Mouse (Mus musculus) bone marrow, adult 2 months (tissue): Measurements from ENCODE around the gene Mtfr2. TPM values are rescaled to one million over a fixed set of nuclear protein-coding genes. Genes with fewer than 3 reads are reported as not detected.
A peak's percentile ranks its signal among the peaks of the same experiment; 100 is the strongest.

Experiments used
- H3K27ac ChIP-seq: fragments of 200-500 bp; 2 replicates; pipeline ENCODE4 v1.5.1; 2012; ENCODE audit warnings: low read depth, mild to moderate bottlenecking, control low read depth, inconsistent platforms, low read length; ENCODE audit not compliant: control insufficient read depth, poor library complexity, insufficient read depth
- H3K4me1 ChIP-seq: fragments of 200-500 bp; 2 replicates; pipeline ENCODE4 v1.6.1; 2011; ENCODE audit warnings: low read length; ENCODE audit not compliant: control insufficient read depth, insufficient read depth
- H3K4me3 ChIP-seq: fragments of 200-500 bp; replicated peaks from 2 replicates; pipeline ENCODE3; 2011; ENCODE audit warnings: mild to moderate bottlenecking, low read depth, low read length, control low read depth; ENCODE audit not compliant: control insufficient read depth
- CTCF ChIP-seq: fragments of 200-500 bp; IDR thresholded peaks from 2 replicates; pipeline ENCODE4 v1.5.1; 2011; ENCODE audit warnings: low read length, control low read depth; ENCODE audit not compliant: control insufficient read depth, insufficient read depth
- POLR2A ChIP-seq: fragments of 200-500 bp; IDR thresholded peaks from 2 replicates; pipeline ENCODE4 v1.6.1; 2011; ENCODE audit warnings: low read depth, mild to moderate bottlenecking, control low read depth, low read length, borderline replicate concordance; ENCODE audit not compliant: control insufficient read depth
- WGBS: fragments of 180-500 bp; shearing (Covaris S2); methylation state at CpG from one replicate; pipeline ENCODE4 v1.1.7; 2018; 5-methylcytosine and 5-hydroxymethylcytosine counted together
- polyA plus RNA-seq: library from polyadenylated mRNA; stranded (reverse); fragments of >200 nt; gene quantifications from 2 replicates; pipeline ENCODE4 v1.2.4, GENCODE M21; 2011; ENCODE audit warnings: low replicate concordance; ENCODE audit not compliant: missing spikeins, insufficient read depth, insufficient read length

Gene Mtfr2
- 17.4 TPM in 2 replicates for polyA plus RNA-seq

DNA sequence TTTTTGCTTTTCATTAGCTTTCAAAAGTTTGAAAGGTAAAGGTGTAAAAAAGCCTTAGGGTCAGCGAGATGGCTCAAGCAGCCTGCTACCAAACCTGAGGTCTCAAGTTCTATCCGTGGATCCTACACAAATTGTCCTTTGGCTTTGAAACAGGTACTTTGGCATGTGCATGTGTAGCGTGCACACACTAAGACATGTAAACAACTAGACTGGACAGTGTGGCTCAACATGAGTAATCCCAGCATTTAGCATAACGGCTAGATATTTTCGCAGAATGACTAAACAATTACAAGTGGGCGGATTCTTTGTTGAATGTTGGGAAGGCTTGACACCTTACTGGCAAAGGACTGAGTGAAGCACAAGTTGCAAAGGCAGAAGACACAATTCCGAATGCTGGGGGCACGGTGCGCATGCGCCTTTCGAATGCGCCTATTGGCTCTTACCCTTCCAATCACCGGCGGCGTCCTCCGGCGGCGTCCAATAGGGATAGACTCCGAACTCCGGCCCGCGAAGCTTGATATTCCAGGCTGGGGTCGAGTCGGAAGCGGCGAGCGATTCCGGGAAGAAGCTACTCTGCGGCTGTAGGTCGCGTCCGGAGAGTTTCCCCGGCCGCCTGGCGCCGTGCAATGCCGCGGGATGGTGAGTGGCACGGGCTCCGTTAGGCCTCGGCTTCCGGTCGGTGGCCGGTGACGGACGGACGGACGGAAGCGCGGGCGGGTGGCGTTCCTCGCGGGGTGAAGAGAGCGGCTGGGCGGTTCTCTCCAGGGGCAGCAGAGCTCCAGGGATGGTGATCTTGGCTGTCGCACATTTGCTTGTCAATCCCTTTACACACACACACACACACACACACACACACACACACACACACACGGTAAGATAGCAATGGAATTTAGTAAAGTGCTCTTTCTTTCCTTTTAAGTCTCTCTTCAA, at the start of gene Mtfr2:
TSS of gene Mtfr2 (plus strand) at position 486 of the 930 bp plus-strand sequence.
- under 1% methylated on average over 58 of the region's 58 CpGs for WGBS
- peak within 1 kb of the TSS; percentile 90 for H3K27ac ChIP-seq
- peak within 1 kb of the TSS; percentile 85 for H3K4me3 ChIP-seq
- no peaks in the 10 kb centered on the region; the same call in 1 of the 2 replicates for H3K4me1 ChIP-seq
- TF ChIP-seq POLR2A (peak; percentile 78), CTCF (no peak)

DNA sequence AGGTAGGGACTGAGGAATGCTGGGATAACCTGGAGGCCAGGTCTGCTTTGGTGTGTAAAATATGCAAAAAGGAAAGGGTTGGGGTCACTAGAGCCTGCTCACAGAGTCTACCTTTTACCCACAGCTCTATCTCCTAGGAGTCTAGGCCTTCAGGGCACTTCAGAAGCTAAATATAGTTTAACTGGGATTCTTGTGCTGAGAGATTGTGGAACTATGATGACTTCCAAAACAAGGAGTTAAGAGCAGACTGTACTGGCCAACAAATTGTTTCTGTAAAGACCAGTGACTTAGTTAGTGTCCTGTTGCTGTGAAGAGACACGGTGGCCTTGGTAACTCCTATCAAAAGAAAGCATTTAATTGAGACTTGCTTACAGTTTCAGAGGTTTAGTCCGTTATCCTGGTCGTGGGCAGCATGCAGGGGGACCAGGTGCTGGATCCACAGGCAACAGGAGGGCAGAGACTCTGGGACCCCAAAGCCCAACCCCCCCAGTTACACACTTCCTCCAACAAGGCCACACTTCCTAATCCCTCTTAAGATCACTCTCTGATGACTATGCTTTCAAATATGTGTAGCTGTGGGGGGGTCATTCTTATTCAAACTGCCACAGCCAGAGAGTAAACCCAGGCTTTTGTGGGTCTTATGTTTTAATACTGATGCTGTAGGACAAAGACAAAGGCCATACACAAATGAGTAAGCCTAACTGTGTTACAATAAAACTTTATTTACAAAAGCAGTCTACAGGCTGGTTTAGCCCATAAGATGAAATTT, 49.2 kb upstream of the Mtfr2 start:
- no peak overlapping the region for H3K4me3 ChIP-seq
- WGBS = 54% methylated on average over 3 of the region's 3 CpGs
- TF ChIP-seq POLR2A = no peak
- TF ChIP-seq CTCF = no peak
- no peak overlapping the region for H3K27ac ChIP-seq
- no peaks in the 10 kb centered on the region for H3K4me1 ChIP-seq

DNA sequence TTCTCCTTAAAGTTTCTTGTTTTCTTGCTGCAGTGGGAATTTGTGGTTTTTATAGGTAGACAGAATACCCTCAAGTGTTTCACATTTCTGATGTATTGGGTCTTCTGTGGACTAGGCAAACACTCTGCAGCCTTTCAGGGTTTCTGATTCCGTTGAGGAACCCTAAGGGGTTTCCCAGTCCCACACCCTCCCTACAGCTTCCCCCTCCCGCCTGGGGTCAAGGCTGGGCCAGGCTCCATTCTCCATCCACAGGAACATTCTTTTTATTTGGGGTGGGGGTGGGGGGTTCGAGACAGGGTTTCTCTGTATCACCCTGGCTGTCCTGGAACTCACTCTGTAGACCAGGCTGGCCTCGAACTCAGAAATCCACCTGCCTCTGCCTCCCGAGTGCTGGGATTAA, 48.5 kb upstream of the Mtfr2 start:
- Histone ChIP-seq H3K4me1 (no peaks in the 10 kb centered on the region), H3K4me3 (no peak overlapping the region), H3K27ac (no peak overlapping the region)
- 83% methylated on average over 5 of the region's 5 CpGs for WGBS
- TF ChIP-seq CTCF (no peak), POLR2A (no peak)

DNA sequence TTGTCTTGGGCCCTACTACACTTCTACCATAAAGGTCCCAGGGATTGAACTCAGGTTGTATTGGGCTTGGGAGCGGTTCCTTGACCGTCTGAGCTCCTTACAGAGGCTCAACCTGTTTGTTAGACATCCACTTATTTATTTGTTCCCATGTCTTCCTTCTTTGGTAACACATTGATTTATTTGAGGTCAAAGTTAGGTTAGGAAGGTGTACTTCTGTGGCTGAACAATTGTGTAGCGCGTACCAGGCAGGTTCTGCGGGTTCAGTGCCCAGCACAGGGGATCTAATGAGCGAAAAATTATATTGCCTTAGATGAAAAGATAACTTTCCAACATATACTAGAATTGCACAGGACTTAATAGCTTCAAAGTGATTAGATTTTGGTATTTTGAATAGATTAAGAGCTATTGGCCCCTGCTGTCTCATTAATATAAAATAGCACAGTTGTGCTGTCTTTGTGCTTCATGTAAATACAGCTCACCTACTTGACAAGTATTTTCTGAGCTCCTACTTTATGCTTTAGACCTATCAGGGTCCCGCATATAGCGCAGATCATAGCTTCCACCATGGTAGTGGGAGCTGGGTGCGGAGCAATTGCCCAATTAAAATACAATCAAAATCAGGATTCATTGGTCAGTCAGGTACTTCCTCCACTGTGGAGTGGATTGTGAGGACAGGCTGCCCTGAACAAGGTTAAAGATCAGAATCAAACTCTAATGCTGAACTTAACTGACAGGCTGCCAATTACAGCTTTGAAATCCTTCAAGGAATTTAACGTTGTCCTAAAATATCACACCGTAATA, 36.4 kb upstream of the Mtfr2 start:
- peak overlapping the region; percentile 99; the same call in 1 of the 2 replicates for H3K27ac ChIP-seq
- 47% methylated on average over 11 of the region's 11 CpGs for WGBS
- no peak for TF ChIP-seq CTCF
- no peak for TF ChIP-seq POLR2A
- H3K4me3 ChIP-seq = peak overlapping the region; percentile 80
- H3K4me1 ChIP-seq = no peaks in the 10 kb centered on the region; the same call in 1 of the 2 replicates

DNA sequence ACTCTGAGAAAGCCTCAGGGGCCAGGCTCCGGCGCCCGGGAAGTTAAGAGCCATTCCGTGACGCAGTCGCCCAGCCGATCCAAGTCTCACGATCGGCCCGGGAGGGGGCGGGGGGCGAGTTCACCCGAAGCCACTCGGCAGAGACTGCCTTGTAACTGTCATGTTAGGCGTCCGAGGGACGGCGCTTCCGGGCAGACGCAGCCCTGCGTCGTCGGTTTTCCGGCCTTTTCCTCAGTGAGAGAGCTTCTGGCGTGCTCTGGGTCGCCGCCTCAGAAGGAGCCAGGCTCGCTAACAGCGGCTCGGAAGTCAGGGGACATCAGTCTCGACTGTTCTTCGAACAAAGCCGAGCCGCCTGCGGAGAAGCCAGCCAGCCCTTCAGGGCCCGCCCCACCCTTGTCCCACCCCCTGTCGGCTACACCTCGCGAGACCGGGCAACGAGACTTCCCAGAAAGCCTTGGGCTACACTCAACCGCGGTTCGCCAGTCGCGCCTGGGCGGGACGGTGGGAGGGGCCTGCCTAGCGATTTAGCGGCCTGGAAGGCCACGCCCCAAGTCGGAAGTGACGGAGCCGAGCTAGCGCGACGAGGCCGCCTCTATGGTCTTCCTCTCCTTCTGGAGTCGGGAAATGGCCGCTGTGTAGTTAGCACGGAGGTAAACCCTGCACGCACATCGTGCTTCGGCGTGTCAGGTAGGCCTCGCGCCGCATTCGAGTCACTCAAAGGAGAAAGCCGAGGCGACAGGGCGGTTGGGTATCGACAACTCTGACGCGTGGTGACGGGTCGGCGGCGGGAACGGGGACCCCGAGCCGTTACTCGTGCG, 35.4 kb upstream of the Mtfr2 start, which contains the start of gene Bclaf1:
TSS of gene Bclaf1 (plus strand) at position 552 of the 818 bp plus-strand sequence.
- H3K27ac ChIP-seq = peak within 1 kb of the TSS; percentile 99
- under 1% methylated on average over 84 of the region's 84 CpGs for WGBS
- peak within 1 kb of the TSS; percentile 94 for H3K4me3 ChIP-seq
- TF ChIP-seq CTCF (peak; percentile 4; the same call in 1 of the 2 replicates), POLR2A (peak; percentile 92)
- H3K4me1 ChIP-seq = no peaks in the 10 kb centered on the region; the same call in 1 of the 2 replicates

DNA sequence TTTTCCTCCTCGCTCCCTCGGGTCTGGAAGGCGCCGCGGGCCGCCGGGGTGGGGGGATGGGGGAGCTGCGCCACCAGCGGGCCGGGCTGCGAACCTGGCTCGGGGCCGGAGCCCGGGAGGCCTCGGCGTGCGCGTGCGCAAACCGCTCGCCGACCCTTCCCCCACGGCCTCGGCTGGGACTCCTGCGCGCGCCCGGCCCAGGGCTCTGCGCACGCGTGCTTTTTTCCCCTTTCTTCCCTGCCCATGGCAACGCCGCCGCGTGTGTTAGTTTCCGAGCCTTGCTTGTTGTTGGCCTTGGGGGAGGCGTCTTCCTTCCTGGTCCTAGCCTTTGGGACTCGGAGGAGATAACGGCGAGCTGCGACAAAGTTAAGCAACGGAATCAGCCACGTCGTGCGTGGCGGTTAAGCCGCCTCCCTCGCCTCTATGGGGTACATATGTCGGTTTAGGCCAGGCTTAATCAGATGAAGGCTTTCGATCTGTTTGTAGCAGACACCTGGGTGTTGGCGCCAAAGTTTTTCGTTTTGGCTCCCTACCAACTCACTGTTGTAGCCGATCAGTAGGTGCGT, 34.8 kb upstream of the Mtfr2 start:
- peak overlapping the region; percentile 94 for H3K4me3 ChIP-seq
- H3K27ac ChIP-seq = peak overlapping the region; percentile 98
- under 1% methylated on average over 53 of the region's 54 CpGs for WGBS
- TF ChIP-seq POLR2A = no peak
- TF ChIP-seq CTCF = no peak
- no peaks in the 10 kb centered on the region; the same call in 1 of the 2 replicates for H3K4me1 ChIP-seq
